Mouse (Mus musculus) hindbrain, embryonic 15.5 days (tissue): Measurements from ENCODE around the gene Eif3k. TPM values are rescaled to one million over a fixed set of nuclear protein-coding genes. Genes with fewer than 3 reads are reported as not detected.

ENCODE experiments used
- ATAC-seq: fragments of 200-750 bp; cut with Nextera tagmentation; 2 replicates; pipeline ENCODE4 v1.8.0; 2017; ENCODE audit warnings: low read depth, moderate number of reproducible peaks, moderate TSS enrichment; ENCODE audit not compliant: low FRiP score
- H3K27ac ChIP-seq: fragments of 300-500 bp; sonication (generic); replicated peaks from 2 replicates; pipeline ENCODE4 v1.5.1; 2015; ENCODE audit warnings: mild to moderate bottlenecking, inconsistent platforms
- H3K27me3 ChIP-seq: fragments of 300-500 bp; sonication (generic); 2 replicates; pipeline ENCODE4 v1.6.1; 2015; ENCODE audit warnings: control low read depth, inconsistent platforms
- H3K36me3 ChIP-seq: fragments of 300-500 bp; sonication (generic); 2 replicates; pipeline ENCODE4 v1.6.1; 2015; ENCODE audit warnings: control low read depth, inconsistent platforms
- H3K4me1 ChIP-seq: fragments of 300-500 bp; sonication (generic); replicated peaks from 2 replicates; pipeline ENCODE4 v1.6.1; 2015; ENCODE audit warnings: control low read depth, inconsistent platforms
- H3K4me2 ChIP-seq: fragments of 300-500 bp; sonication (generic); 2 replicates; pipeline ENCODE4 v1.6.1; 2015; ENCODE audit warnings: moderate library complexity, mild to moderate bottlenecking, inconsistent platforms
- H3K4me3 ChIP-seq: fragments of 300-500 bp; sonication (generic); 2 replicates; pipeline ENCODE4 v1.5.1; 2015; ENCODE audit warnings: mild to moderate bottlenecking, inconsistent platforms
- H3K9ac ChIP-seq: fragments of 300-500 bp; sonication (generic); 2 replicates; pipeline ENCODE4 v1.6.1; 2015; ENCODE audit warnings: inconsistent platforms
- H3K9me3 ChIP-seq: fragments of 300-500 bp; sonication (generic); 2 replicates; pipeline ENCODE4 v1.6.1; 2016; ENCODE audit warnings: control low read depth, inconsistent platforms
- WGBS: fragments of 180-500 bp; shearing (Covaris S2); methylation state at CpG from one replicate; pipeline ENCODE4 v1.1.7; 2015; 5-methylcytosine and 5-hydroxymethylcytosine counted together
- polyA plus RNA-seq: library from polyadenylated mRNA; unstranded; fragments of >200 nt; fragmentation: Nextera tagmentation; extraction: Ambion mirVana; gene quantifications from 2 replicates; pipeline ENCODE4 v1.2.1, GENCODE M21; 2015

The Eif3k gene
- polyA plus RNA-seq, 1 experiment from 2014 or later, result 283 TPM

GRCm38 (mm10) chr7:28943451-28944180 is 38.0 kb downstream of the Eif3k start:
- 84% methylated on average over 5 of the region's 5 CpGs for WGBS
- Histone ChIP-seq H3K4me3 (no peak overlapping the region), H3K9me3 (no peaks in the 10 kb centered on the region), H3K27ac (peak overlapping the region; percentile 6; the same call in 1 of the 2 replicates), H3K27me3 (no peaks in the 10 kb centered on the region), H3K9ac (no peak overlapping the region), H3K36me3 (no peaks in the 10 kb centered on the region), H3K4me2 (no peak overlapping the region), H3K4me1 (peaks cover 25% of the 10 kb centered on the region)
- no peak for ATAC-seq

GRCm38 (mm10) chr7:28941542-28941941 is 40.1 kb downstream of the Eif3k start:
- no peaks in the 10 kb centered on the region for H3K9me3 ChIP-seq
- peak overlapping the region; percentile 58 for H3K27ac ChIP-seq
- H3K4me2 ChIP-seq, result no peak overlapping the region
- no peak for ATAC-seq
- no peaks in the 10 kb centered on the region for H3K27me3 ChIP-seq
- 81% methylated on average over 4 of the region's 4 CpGs for WGBS
- peaks cover 27% of the 10 kb centered on the region for H3K4me1 ChIP-seq
- no peak overlapping the region for H3K4me3 ChIP-seq
- H3K36me3 ChIP-seq, result no peaks in the 10 kb centered on the region
- no peak overlapping the region for H3K9ac ChIP-seq

GRCm38 (mm10) chr7:28941129-28941528 is 40.5 kb downstream of the Eif3k start:
- Histone ChIP-seq H3K4me2 (no peak overlapping the region), H3K27ac (peak overlapping the region; percentile 58), H3K36me3 (no peaks in the 10 kb centered on the region), H3K9me3 (no peaks in the 10 kb centered on the region), H3K4me1 (peaks cover 27% of the 10 kb centered on the region), H3K9ac (no peak overlapping the region), H3K4me3 (no peak overlapping the region), H3K27me3 (no peaks in the 10 kb centered on the region)
- ATAC-seq, result no peak
- 81% methylated on average over 4 of the region's 4 CpGs for WGBS

GRCm38 (mm10) chr7:28939418-28940183 is 42.1 kb downstream of the Eif3k start:
- Histone ChIP-seq H3K4me3 (no peak overlapping the region), H3K9ac (no peak overlapping the region), H3K4me1 (peaks cover 14% of the 10 kb centered on the region), H3K36me3 (no peaks in the 10 kb centered on the region), H3K4me2 (no peak overlapping the region), H3K9me3 (no peaks in the 10 kb centered on the region), H3K27me3 (no peaks in the 10 kb centered on the region), H3K27ac (no peak overlapping the region)
- ATAC-seq, result no peak
- WGBS, result 92% methylated on average over 7 of the region's 7 CpGs

- peaks cover 14% of the 10 kb centered on the region for H3K4me1 ChIP-seq
- no peak overlapping the region for H3K4me2 ChIP-seq
- no peak overlapping the region for H3K4me3 ChIP-seq
- ATAC-seq, result 0 out of 2 replicates have a peak, but pooled peaks have one; percentile 46
- 57% methylated on average over 4 of the region's 4 CpGs for WGBS
- H3K27me3 ChIP-seq, result no peaks in the 10 kb centered on the region
- no peaks in the 10 kb centered on the region for H3K36me3 ChIP-seq
- no peak overlapping the region for H3K9ac ChIP-seq
- H3K9me3 ChIP-seq, result no peaks in the 10 kb centered on the region
- 0 out of 2 replicates have a peak overlapping the region, but pooled peaks have one; percentile 27 for H3K27ac ChIP-seq
Observed at GRCm38 (mm10) chr7:28938654-28939053, 43.0 kb downstream of the Eif3k start.

GRCm38 (mm10) chr7:28936787-28937186 is 44.9 kb downstream of the Eif3k start:
- H3K36me3 ChIP-seq, result no peaks in the 10 kb centered on the region
- H3K4me3 ChIP-seq, result no peak overlapping the region
- H3K4me1 ChIP-seq, result peaks cover 20% of the 10 kb centered on the region
- no peak overlapping the region for H3K9ac ChIP-seq
- H3K9me3 ChIP-seq, result no peaks in the 10 kb centered on the region
- 0 out of 2 replicates have a peak overlapping the region, but pooled peaks have one; percentile 8 for H3K27ac ChIP-seq
- no peak overlapping the region for H3K4me2 ChIP-seq
- 62% methylated on average over 4 of the region's 4 CpGs for WGBS
- no peak for ATAC-seq
- no peaks in the 10 kb centered on the region for H3K27me3 ChIP-seq

- WGBS, result 86% methylated on average over 2 of the region's 2 CpGs
- no peak for ATAC-seq
Observed at GRCm38 (mm10) chr7:28933825-28934224, 47.8 kb downstream of the Eif3k start.

GRCm38 (mm10) chr7:28932421-28933041 is 49.1 kb downstream of the Eif3k start:
- H3K36me3 ChIP-seq, result no peaks in the 10 kb centered on the region

More at GRCm38 (mm10) chr7:28933825-28934224, 47.8 kb downstream of the Eif3k start:
- no peaks in the 10 kb centered on the region for H3K36me3 ChIP-seq
- no peaks in the 10 kb centered on the region for H3K9me3 ChIP-seq
- no peak overlapping the region for H3K9ac ChIP-seq
- peaks cover 10% of the 10 kb centered on the region; the same call in 1 of the 2 replicates for H3K4me1 ChIP-seq
- H3K27me3 ChIP-seq, result no peaks in the 10 kb centered on the region
- H3K4me2 ChIP-seq, result no peak overlapping the region
- H3K4me3 ChIP-seq, result no peak overlapping the region
- no peak overlapping the region for H3K27ac ChIP-seq

GRCm38 (mm10) chr7:28931695-28932039 is 50.0 kb downstream of the Eif3k start:
- Histone ChIP-seq H3K9ac (no peak overlapping the region), H3K36me3 (no peaks in the 10 kb centered on the region), H3K27me3 (no peaks in the 10 kb centered on the region), H3K4me2 (no peak overlapping the region), H3K4me1 (peaks cover 6% of the 10 kb centered on the region), H3K27ac (no peak overlapping the region), H3K9me3 (no peaks in the 10 kb centered on the region), H3K4me3 (no peak overlapping the region)
- 91% methylated on average over 4 of the region's 4 CpGs for WGBS
- no peak for ATAC-seq

More at GRCm38 (mm10) chr7:28932421-28933041, 49.1 kb downstream of the Eif3k start:
- Histone ChIP-seq H3K27ac (no peak overlapping the region), H3K4me2 (no peak overlapping the region), H3K27me3 (no peaks in the 10 kb centered on the region), H3K4me1 (peaks cover 6% of the 10 kb centered on the region; the same call in 1 of the 2 replicates), H3K9ac (no peak overlapping the region), H3K9me3 (no peaks in the 10 kb centered on the region), H3K4me3 (no peak overlapping the region)
- no peak for ATAC-seq
- 90% methylated on average over 6 of the region's 6 CpGs for WGBS

GRCm38 (mm10) chr7:28931032-28931694 is 50.5 kb downstream of the Eif3k start:
- Histone ChIP-seq H3K9ac (no peak overlapping the region), H3K9me3 (no peaks in the 10 kb centered on the region), H3K36me3 (no peaks in the 10 kb centered on the region), H3K4me2 (no peak overlapping the region), H3K27ac (no peak overlapping the region), H3K4me1 (peaks cover 6% of the 10 kb centered on the region), H3K27me3 (no peaks in the 10 kb centered on the region), H3K4me3 (no peak overlapping the region)
- no peak; the same call in 1 of the 2 replicates for ATAC-seq
- WGBS, result 93% methylated on average over 7 of the region's 7 CpGs

GRCm38 (mm10) chr7:28930320-28931031 is 51.2 kb downstream of the Eif3k start:
- peaks cover 8% of the 10 kb centered on the region for H3K4me1 ChIP-seq
- no peaks in the 10 kb centered on the region for H3K9me3 ChIP-seq
- no peaks in the 10 kb centered on the region for H3K27me3 ChIP-seq
- no peak overlapping the region for H3K27ac ChIP-seq
- no peak overlapping the region for H3K4me2 ChIP-seq
- no peak overlapping the region for H3K9ac ChIP-seq
- no peak overlapping the region for H3K4me3 ChIP-seq
- H3K36me3 ChIP-seq, result no peaks in the 10 kb centered on the region
- 63% methylated on average over 5 of the region's 5 CpGs for WGBS
- no peak; the same call in 1 of the 2 replicates for ATAC-seq
